Mouse (Mus musculus): ENCODE measurements around the gene Kif28.

DNA sequence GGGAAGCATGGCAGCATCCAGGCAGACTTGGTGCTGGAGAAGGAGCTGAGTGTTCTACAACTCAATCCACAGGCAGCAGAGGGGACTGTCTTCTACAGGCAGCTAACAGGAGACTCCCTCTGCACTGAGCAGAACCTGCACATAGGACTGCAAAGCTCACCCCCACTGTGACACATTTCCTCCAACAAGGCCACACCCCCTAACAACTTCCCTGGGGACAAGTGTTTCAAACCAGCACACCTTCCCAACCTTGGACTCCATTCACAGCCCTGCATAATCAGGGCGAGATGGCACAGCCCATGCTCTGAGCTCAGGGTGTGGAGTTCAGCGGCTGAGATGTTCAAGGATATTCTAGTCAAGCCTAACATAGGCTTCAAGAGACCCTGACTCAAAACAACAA, 68.0 kb downstream of the Kif28 start:
- TF ChIP-seq ZC3H11A (IDR thresholded peaks at IDR 0.05; ENCODE audit: borderline replicate concordance, low read depth, low read length) (no peak), CHD2 (IDR thresholded peaks at IDR 0.05; ENCODE audit: low read depth, low read length) (no peak), MAFK (IDR thresholded peaks at IDR 0.05; ENCODE audit: insufficient read depth, low read depth, low read length) (no peak), ZNF384 (IDR thresholded peaks at IDR 0.05; ENCODE audit: low read depth, low read length) (no peak)
